Mouse (Mus musculus) limb, embryonic 14.5 days (tissue): ENCODE results near the gene Adad1. TPM values are rescaled to one million over a fixed set of nuclear protein-coding genes. Genes with fewer than 3 reads are reported as not detected.

Experiments
- ATAC-seq: fragments of 200-750 bp; cut with Nextera tagmentation; 2 replicates; pipeline ENCODE4 v1.8.0; 2017; ENCODE audit warnings: low read depth, moderate number of reproducible peaks, moderate TSS enrichment; ENCODE audit not compliant: low FRiP score
- DNase-seq: peaks from one replicate; pipeline ENCODE4 v3.0.0-alpha.2; 2015; ENCODE audit warnings: low spot score
- H3K27ac ChIP-seq: fragments of 300-500 bp; sonication (generic); replicated peaks from 2 replicates; pipeline ENCODE4 v1.5.1; 2014; ENCODE audit warnings: low read depth, mild to moderate bottlenecking, low read length, moderate library complexity, mixed read lengths
- H3K27me3 ChIP-seq: fragments of 300-500 bp; sonication (generic); 2 replicates; pipeline ENCODE4 v1.6.1; 2014; ENCODE audit warnings: low read length, mixed read lengths; ENCODE audit not compliant: control insufficient read depth, insufficient read depth
- H3K36me3 ChIP-seq: fragments of 300-500 bp; sonication (generic); 2 replicates; pipeline ENCODE4 v1.6.1; 2014; ENCODE audit warnings: mild to moderate bottlenecking, low read length, moderate library complexity, mixed read lengths; ENCODE audit not compliant: control insufficient read depth, insufficient read depth
- H3K4me1 ChIP-seq: fragments of 300-500 bp; sonication (generic); 2 replicates; pipeline ENCODE4 v1.6.1; 2014; ENCODE audit warnings: antibody characterized with exemption, low read length, mixed read lengths; ENCODE audit not compliant: control insufficient read depth, insufficient read depth
- H3K4me2 ChIP-seq: fragments of 300-500 bp; sonication (generic); replicated peaks from 2 replicates; pipeline ENCODE4 v1.6.1; 2014; ENCODE audit warnings: low read depth, mild to moderate bottlenecking, low read length, moderate library complexity; ENCODE audit not compliant: severe bottlenecking
- H3K4me3 ChIP-seq: fragments of 300-500 bp; sonication (generic); replicated peaks from 2 replicates; pipeline ENCODE4 v1.5.1; 2014; ENCODE audit warnings: low read length
- H3K9ac ChIP-seq: fragments of 300-500 bp; sonication (generic); 2 replicates; pipeline ENCODE4 v1.6.1; 2014; ENCODE audit warnings: mild to moderate bottlenecking, low read depth, low read length, moderate library complexity; ENCODE audit not compliant: severe bottlenecking
- H3K9me3 ChIP-seq: fragments of 300-500 bp; sonication (generic); 2 replicates; pipeline ENCODE4 v1.6.1; 2016; ENCODE audit warnings: low read length; ENCODE audit not compliant: control insufficient read depth
- POLR2A ChIP-seq: fragments of 200-500 bp; IDR thresholded peaks from 2 replicates; pipeline ENCODE4 v1.8.0; 2012; ENCODE audit warnings: inconsistent platforms, mild to moderate bottlenecking, moderate library complexity, borderline replicate concordance; ENCODE audit not compliant: insufficient read depth, insufficient read length; ENCODE audit errors: extremely low read depth
- WGBS: fragments of 180-500 bp; shearing (Covaris S2); extraction: QIAGEN DNeasy Blood & Tissue Kit; methylation state at CpG from one replicate; pipeline ENCODE4 v1.1.7; 2014; 5-methylcytosine and 5-hydroxymethylcytosine counted together
- polyA plus RNA-seq, 2 experiments: library from polyadenylated mRNA; depleted of rRNA in 1 of 2; stranded (reverse) in 1 of 2; unstranded in 1 of 2; fragments of >200 nt; fragmentation: Nextera tagmentation in 1 of 2; extraction: Ambion mirVana in 1 of 2; gene quantifications; 2 replicates each; pipeline versions ENCODE4 v1.2.1 to v1.2.3; 2012 to 2014

Gene Adad1
- polyA plus RNA-seq, 2 experiments: 0.48 to 0.95 TPM

- no peak overlapping the region for H3K4me2 ChIP-seq
- H3K36me3 ChIP-seq: no peaks in the 10 kb centered on the region
- TF ChIP-seq POLR2A: no peak
- H3K4me3 ChIP-seq: no peak overlapping the region
- WGBS: 81% methylated on average over 3 of the region's 3 CpGs
- no peak for ATAC-seq
- no peaks in the 10 kb centered on the region for H3K4me1 ChIP-seq
- DNase-seq: no peak
- no peak overlapping the region for H3K9ac ChIP-seq
- H3K9me3 ChIP-seq: no peaks in the 10 kb centered on the region
- no peaks in the 10 kb centered on the region for H3K27me3 ChIP-seq
- H3K27ac ChIP-seq: no peak overlapping the region
Observed at GRCm38 (mm10) chr3:37139192-37139591, 75.9 kb downstream of the Adad1 start.

GRCm38 (mm10) chr3:37140168-37140906, 77.0 kb downstream of the Adad1 start:
- Histone ChIP-seq H3K9me3 (no peaks in the 10 kb centered on the region), H3K4me1 (no peaks in the 10 kb centered on the region), H3K36me3 (no peaks in the 10 kb centered on the region), H3K27ac (no peak overlapping the region), H3K9ac (no peak overlapping the region), H3K4me3 (no peak overlapping the region), H3K27me3 (no peaks in the 10 kb centered on the region), H3K4me2 (no peak overlapping the region)
- no peak for ATAC-seq
- WGBS: 90% methylated on average over 6 of the region's 6 CpGs
- TF ChIP-seq POLR2A: no peak
- DNase-seq: no peak

- WGBS: 81% methylated on average over 2 of the region's 2 CpGs
- Histone ChIP-seq H3K4me2 (no peak overlapping the region), H3K4me1 (peaks cover 5% of the 10 kb centered on the region), H3K36me3 (no peaks in the 10 kb centered on the region), H3K27me3 (no peaks in the 10 kb centered on the region), H3K9ac (no peak overlapping the region), H3K9me3 (no peaks in the 10 kb centered on the region), H3K27ac (no peak overlapping the region), H3K4me3 (no peak overlapping the region)
- DNase-seq (no peak), ATAC-seq (no peak)
- TF ChIP-seq POLR2A: no peak
Observed at GRCm38 (mm10) chr3:37141827-37142226, 78.5 kb downstream of the Adad1 start.

- H3K9ac ChIP-seq: no peak overlapping the region
- no peak overlapping the region for H3K4me2 ChIP-seq
- H3K4me3 ChIP-seq: no peak overlapping the region
- H3K36me3 ChIP-seq: no peaks in the 10 kb centered on the region
- peaks cover 6% of the 10 kb centered on the region for H3K4me1 ChIP-seq
- ATAC-seq (no peak), DNase-seq (no peak)
- WGBS: 60% methylated on average over 1 of the region's 1 CpGs
- TF ChIP-seq POLR2A: no peak
- H3K27me3 ChIP-seq: no peaks in the 10 kb centered on the region
- H3K9me3 ChIP-seq: no peaks in the 10 kb centered on the region
- no peak overlapping the region for H3K27ac ChIP-seq
Observed at GRCm38 (mm10) chr3:37144979-37145378, 81.7 kb downstream of the Adad1 start.

- no peak for ATAC-seq
- no peaks in the 10 kb centered on the region for H3K27me3 ChIP-seq
- no peak overlapping the region for H3K27ac ChIP-seq
- no peaks in the 10 kb centered on the region for H3K36me3 ChIP-seq
- no peaks in the 10 kb centered on the region for H3K9me3 ChIP-seq
- H3K9ac ChIP-seq: no peak overlapping the region
- no peak for TF ChIP-seq POLR2A
- no peak overlapping the region for H3K4me3 ChIP-seq
- WGBS: 17% methylated on average over 8 of the region's 8 CpGs
- H3K4me2 ChIP-seq: 0 out of 2 replicates have a peak overlapping the region, but pooled peaks have one; percentile 7
- no peak for DNase-seq
- H3K4me1 ChIP-seq: peaks cover 6% of the 10 kb centered on the region
Observed at GRCm38 (mm10) chr3:37146406-37146805, 83.1 kb downstream of the Adad1 start.
